Mouse (Mus musculus) limb, embryonic 12.5 days (tissue): ENCODE results near the gene Trim23. TPM values are rescaled to one million over a fixed set of nuclear protein-coding genes. Genes with fewer than 3 reads are reported as not detected.

Source experiments
- ATAC-seq: fragments of 200-750 bp; cut with Nextera tagmentation; 2 replicates; pipeline ENCODE4 v1.8.0; 2017; ENCODE audit warnings: low read depth, moderate TSS enrichment; ENCODE audit not compliant: insufficient number of reproducible peaks, insufficient read depth, low FRiP score, low TSS enrichment
- H3K27ac ChIP-seq: fragments of 300-500 bp; sonication (generic); 2 replicates; pipeline ENCODE4 v1.5.1; 2016; ENCODE audit warnings: mild to moderate bottlenecking, moderate library complexity
- H3K27me3 ChIP-seq: fragments of 300-500 bp; sonication (generic); 2 replicates; pipeline ENCODE4 v1.6.1; 2016; ENCODE audit warnings: mild to moderate bottlenecking, moderate library complexity
- H3K36me3 ChIP-seq: fragments of 300-500 bp; sonication (generic); 2 replicates; pipeline ENCODE4 v1.6.1; 2016; ENCODE audit warnings: mild to moderate bottlenecking, moderate library complexity
- H3K4me1 ChIP-seq: fragments of 300-500 bp; sonication (generic); replicated peaks from 2 replicates; pipeline ENCODE4 v1.6.1; 2016
- H3K4me2 ChIP-seq: fragments of 300-500 bp; sonication (generic); 2 replicates; pipeline ENCODE4 v1.6.1; 2016; ENCODE audit warnings: mild to moderate bottlenecking, moderate library complexity
- H3K4me3 ChIP-seq: fragments of 300-500 bp; sonication (generic); replicated peaks from 2 replicates; pipeline ENCODE4 v1.5.1; 2016; ENCODE audit warnings: mild to moderate bottlenecking
- H3K9ac ChIP-seq: fragments of 300-500 bp; sonication (generic); replicated peaks from 2 replicates; pipeline ENCODE4 v1.6.1; 2016; ENCODE audit warnings: mild to moderate bottlenecking, moderate library complexity
- H3K9me3 ChIP-seq: fragments of 300-500 bp; sonication (generic); 2 replicates; pipeline ENCODE4 v1.6.1; 2016; ENCODE audit warnings: mild to moderate bottlenecking, moderate library complexity
- WGBS: fragments of 180-500 bp; shearing (Covaris S2); methylation state at CpG from one replicate; pipeline ENCODE4 v1.1.7; 2016; 5-methylcytosine and 5-hydroxymethylcytosine counted together
- polyA plus RNA-seq: library from polyadenylated mRNA; unstranded; fragments of >200 nt; fragmentation: Nextera tagmentation; extraction: Ambion mirVana; gene quantifications from 2 replicates; pipeline ENCODE4 v1.2.1, GENCODE M21; 2016

The Trim23 gene
- polyA plus RNA-seq = 23.3 and 23.8 TPM in 2 replicates

DNA sequence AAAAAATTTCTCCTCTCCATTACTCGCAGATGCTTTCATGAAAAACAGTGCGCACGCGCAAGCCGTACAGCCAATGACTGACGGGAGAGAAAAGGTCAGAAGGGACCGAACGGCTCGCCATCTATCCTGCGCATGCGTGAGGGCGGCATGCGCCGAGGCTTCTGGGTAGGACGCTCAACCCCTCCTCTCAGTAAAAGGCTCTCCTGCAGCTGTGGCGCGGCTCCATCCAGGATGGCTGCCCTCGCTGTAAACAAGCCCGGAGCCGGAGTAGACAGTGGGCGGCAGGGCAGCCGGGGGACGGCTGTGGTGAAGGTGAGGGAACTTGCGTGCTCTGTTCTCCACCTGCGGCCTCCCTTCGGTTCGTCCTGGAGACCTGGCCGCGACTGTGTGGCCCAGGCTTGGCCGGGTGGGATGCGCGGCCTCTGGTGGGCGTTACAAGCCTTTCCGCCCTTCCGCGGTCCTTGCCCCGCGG, at the start of gene Trim23:
Gene Trim23, plus strand, starts transcription at position 148 of the 472 bp plus-strand sequence.
- ATAC-seq = peak; percentile 99
- no peaks in the 10 kb centered on the region for H3K9me3 ChIP-seq
- WGBS = under 1% methylated on average over 38 of the region's 38 CpGs
- H3K4me1 ChIP-seq = peaks cover 12% of the 10 kb centered on the region
- peak within 1 kb of the TSS; percentile 82 for H3K4me3 ChIP-seq
- peak within 1 kb of the TSS; percentile 67 for H3K4me2 ChIP-seq
- H3K27me3 ChIP-seq = no peaks in the 10 kb centered on the region
- H3K36me3 ChIP-seq = peaks cover 25% of the 10 kb centered on the region
- H3K27ac ChIP-seq = peak within 1 kb of the TSS; percentile 84
- peak within 1 kb of the TSS; percentile 85 for H3K9ac ChIP-seq

GRCm38 (mm10) chr13:104132561-104132960, 46.0 kb upstream of the Trim23 start:
- no peaks in the 10 kb centered on the region for H3K4me1 ChIP-seq
- H3K9me3 ChIP-seq = no peaks in the 10 kb centered on the region
- H3K27ac ChIP-seq = no peak overlapping the region
- H3K36me3 ChIP-seq = peaks cover 41% of the 10 kb centered on the region
- H3K4me2 ChIP-seq = no peak overlapping the region
- WGBS = 90% methylated on average over 2 of the region's 2 CpGs
- H3K9ac ChIP-seq = no peak overlapping the region
- no peak overlapping the region for H3K4me3 ChIP-seq
- no peaks in the 10 kb centered on the region for H3K27me3 ChIP-seq
- no peak for ATAC-seq

DNA sequence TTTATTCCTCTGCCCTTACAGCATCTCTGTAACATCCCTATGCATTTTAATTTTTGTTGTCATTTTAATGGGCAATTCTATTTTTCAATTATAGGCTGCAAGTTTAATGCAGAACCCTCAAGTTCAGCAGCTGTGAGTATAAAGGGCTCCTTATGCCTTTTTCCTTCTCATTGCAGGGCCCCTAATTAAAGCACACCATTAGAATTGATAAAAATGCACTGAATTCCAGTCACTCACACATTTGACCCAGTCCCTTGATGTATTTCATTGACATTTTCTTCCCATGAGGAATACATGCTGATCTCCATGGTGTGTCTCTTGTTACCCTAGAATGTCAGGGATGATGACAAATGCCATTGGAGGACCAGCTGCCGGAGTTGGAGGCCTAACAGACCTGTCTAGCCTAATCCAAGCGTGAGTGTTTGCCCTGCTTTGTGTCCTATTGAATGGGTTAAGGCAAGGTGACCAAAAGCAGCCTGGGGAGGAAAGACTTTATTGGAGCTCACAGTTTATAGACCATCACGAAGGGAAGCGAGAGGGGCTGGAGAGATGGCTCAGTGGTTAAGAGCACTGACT, 44.0 kb upstream of the Trim23 start:
- Histone ChIP-seq H3K4me1 (no peaks in the 10 kb centered on the region), H3K4me3 (no peak overlapping the region), H3K4me2 (no peak overlapping the region), H3K36me3 (peaks cover 50% of the 10 kb centered on the region), H3K27me3 (no peaks in the 10 kb centered on the region), H3K9me3 (no peaks in the 10 kb centered on the region), H3K27ac (no peak overlapping the region), H3K9ac (no peak overlapping the region)
- no peak for ATAC-seq
- WGBS = 84% methylated on average over 4 of the region's 4 CpGs

- WGBS = 44% methylated on average over 13 of the region's 13 CpGs
- no peaks in the 10 kb centered on the region for H3K9me3 ChIP-seq
- ATAC-seq = no peak
- H3K9ac ChIP-seq = no peak overlapping the region
- H3K4me1 ChIP-seq = no peaks in the 10 kb centered on the region
- peaks cover 68% of the 10 kb centered on the region for H3K36me3 ChIP-seq
- no peak overlapping the region for H3K4me2 ChIP-seq
- no peak overlapping the region for H3K27ac ChIP-seq
- H3K27me3 ChIP-seq = no peaks in the 10 kb centered on the region
- H3K4me3 ChIP-seq = no peak overlapping the region
Measured at GRCm38 (mm10) chr13:104139369-104140209, 39.0 kb upstream of the Trim23 start.

- ATAC-seq = no peak
- Histone ChIP-seq H3K9ac (no peak overlapping the region), H3K36me3 (peaks cover 88% of the 10 kb centered on the region), H3K9me3 (no peaks in the 10 kb centered on the region), H3K4me1 (no peaks in the 10 kb centered on the region), H3K4me2 (no peak overlapping the region), H3K4me3 (no peak overlapping the region), H3K27ac (no peak overlapping the region), H3K27me3 (no peaks in the 10 kb centered on the region)
- 88% methylated on average over 9 of the region's 9 CpGs for WGBS
Measured at GRCm38 (mm10) chr13:104144871-104145270, 33.7 kb upstream of the Trim23 start.

DNA sequence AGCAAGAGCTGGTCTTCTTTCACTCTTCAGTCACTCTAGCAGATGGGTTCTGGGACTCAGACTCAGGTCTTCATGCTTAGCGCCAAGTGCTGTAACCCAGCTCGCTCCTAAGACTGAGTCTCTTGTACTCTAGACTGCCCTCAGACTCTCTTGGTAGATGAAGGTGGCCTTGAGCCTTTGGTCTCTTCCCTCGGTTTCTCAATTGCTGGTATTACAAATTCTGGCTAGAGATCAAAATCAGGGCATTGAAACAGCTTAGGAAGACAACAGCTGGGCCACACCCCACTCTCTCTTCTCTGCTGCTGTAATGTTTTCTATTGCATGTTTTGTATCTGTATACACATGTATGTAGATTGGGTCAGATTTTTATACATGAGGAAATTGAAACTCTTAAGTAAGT, 33.0 kb upstream of the Trim23 start:
- Histone ChIP-seq H3K9me3 (no peaks in the 10 kb centered on the region), H3K27me3 (no peaks in the 10 kb centered on the region), H3K4me3 (no peak overlapping the region), H3K36me3 (peaks cover 83% of the 10 kb centered on the region), H3K9ac (no peak overlapping the region), H3K4me1 (no peaks in the 10 kb centered on the region), H3K27ac (no peak overlapping the region), H3K4me2 (no peak overlapping the region)
- 89% methylated on average over 3 of the region's 3 CpGs for WGBS
- no peak for ATAC-seq

DNA sequence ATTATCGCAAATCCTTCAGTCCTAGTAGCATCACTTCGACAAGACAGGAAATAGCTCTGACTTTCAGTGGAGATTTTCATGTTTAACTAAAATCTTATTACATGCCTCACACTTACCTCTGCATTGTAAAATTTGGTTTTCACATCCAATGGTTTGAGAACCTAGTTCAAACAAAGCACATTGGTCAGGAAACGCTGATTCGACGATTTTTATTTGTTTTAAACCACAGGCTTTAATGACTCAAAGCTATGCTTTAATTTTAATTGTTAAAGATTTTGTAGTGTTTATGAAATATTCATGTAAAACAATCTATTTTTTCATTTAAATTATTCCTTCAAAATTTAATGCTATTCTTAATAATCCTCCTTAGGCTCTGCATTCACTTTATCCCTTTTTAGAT, 24.4 kb upstream of the Trim23 start:
- Histone ChIP-seq H3K27ac (no peak overlapping the region), H3K9ac (no peak overlapping the region), H3K27me3 (no peaks in the 10 kb centered on the region), H3K4me1 (no peaks in the 10 kb centered on the region), H3K36me3 (peaks cover 62% of the 10 kb centered on the region), H3K9me3 (no peaks in the 10 kb centered on the region), H3K4me3 (no peak overlapping the region), H3K4me2 (no peak overlapping the region)
- WGBS = 94% methylated on average over 5 of the region's 5 CpGs
- ATAC-seq = no peak

GRCm38 (mm10) chr13:104155106-104155505, 23.5 kb upstream of the Trim23 start:
- Histone ChIP-seq H3K4me1 (no peaks in the 10 kb centered on the region), H3K4me2 (no peak overlapping the region), H3K36me3 (peaks cover 66% of the 10 kb centered on the region), H3K27ac (no peak overlapping the region), H3K9ac (no peak overlapping the region), H3K27me3 (no peaks in the 10 kb centered on the region), H3K9me3 (no peaks in the 10 kb centered on the region), H3K4me3 (no peak overlapping the region)
- ATAC-seq = no peak
- WGBS = 86% methylated on average over 7 of the region's 7 CpGs

GRCm38 (mm10) chr13:104155686-104156085, 22.9 kb upstream of the Trim23 start:
- H3K4me2 ChIP-seq = no peak overlapping the region
- peaks cover 68% of the 10 kb centered on the region for H3K36me3 ChIP-seq
- no peak overlapping the region for H3K27ac ChIP-seq
- H3K9me3 ChIP-seq = no peaks in the 10 kb centered on the region
- H3K27me3 ChIP-seq = no peaks in the 10 kb centered on the region
- no peaks in the 10 kb centered on the region for H3K4me1 ChIP-seq
- no peak for ATAC-seq
- no peak overlapping the region for H3K4me3 ChIP-seq
- 85% methylated on average over 1 of the region's 1 CpGs for WGBS
- H3K9ac ChIP-seq = no peak overlapping the region

- H3K36me3 ChIP-seq = peaks cover 28% of the 10 kb centered on the region
- no peak overlapping the region for H3K27ac ChIP-seq
- H3K4me3 ChIP-seq = no peak overlapping the region
- H3K4me1 ChIP-seq = peaks cover 3% of the 10 kb centered on the region; the same call in 1 of the 2 replicates
- H3K27me3 ChIP-seq = no peaks in the 10 kb centered on the region
- 93% methylated on average over 5 of the region's 5 CpGs for WGBS
- H3K9me3 ChIP-seq = no peaks in the 10 kb centered on the region
- H3K9ac ChIP-seq = no peak overlapping the region
- ATAC-seq = no peak
- no peak overlapping the region for H3K4me2 ChIP-seq
Measured at GRCm38 (mm10) chr13:104171711-104172110, 6.9 kb upstream of the Trim23 start.

GRCm38 (mm10) chr13:104172498-104172897, 6.1 kb upstream of the Trim23 start:
- Histone ChIP-seq H3K4me2 (no peak overlapping the region), H3K9ac (no peak overlapping the region), H3K27ac (no peak overlapping the region), H3K27me3 (no peaks in the 10 kb centered on the region), H3K4me3 (no peak overlapping the region), H3K36me3 (peaks cover 22% of the 10 kb centered on the region), H3K4me1 (peaks cover 6% of the 10 kb centered on the region), H3K9me3 (no peaks in the 10 kb centered on the region)
- ATAC-seq = no peak
